Mouse (Mus musculus): Measurements from ENCODE around the gene Rbfox1. TPM values are rescaled to one million over a fixed set of nuclear protein-coding genes. Genes with fewer than 3 reads are reported as not detected.

The Rbfox1 gene
- polyA plus RNA-seq, 1 experiment from 2014 or later: 75.8 TPM

GRCm38 (mm10) chr16:6006996-6007395 lies 121.8 kb downstream of the Rbfox1 start:
- no peak overlapping the region for H3K4me3 ChIP-seq (ENCODE audit: low read depth, low read length)
- H3K4me2 ChIP-seq (ENCODE audit: low read length): no peak overlapping the region
- no peaks in the 10 kb centered on the region for H3K27me3 ChIP-seq (replicated peaks; ENCODE audit: control insufficient read depth, insufficient read depth, low read length)
- H3K4me1 ChIP-seq (ENCODE audit: control insufficient read depth, insufficient read depth, low read length): no peaks in the 10 kb centered on the region
- H3K9ac ChIP-seq (ENCODE audit: low read length): no peak overlapping the region
- H3K9me3 ChIP-seq (replicated peaks; ENCODE audit: control insufficient read depth, low read length): no peaks in the 10 kb centered on the region
- H3K27ac ChIP-seq (ENCODE audit: low read depth, low read length): no peak overlapping the region
- no peak for ATAC-seq
- H3K36me3 ChIP-seq (ENCODE audit: control insufficient read depth, insufficient read depth, low read length): no peaks in the 10 kb centered on the region
- no peak for DNase-seq (ENCODE audit: low spot score)

GRCm38 (mm10) chr16:6012853-6013252 lies 127.7 kb downstream of the Rbfox1 start:
- 84% methylated on average over 3 of the region's 3 CpGs for WGBS
- no peak overlapping the region for H3K27ac ChIP-seq (ENCODE audit: low read depth, low read length)
- DNase-seq (ENCODE audit: low spot score): no peak
- H3K4me2 ChIP-seq (ENCODE audit: low read length): no peak overlapping the region
- H3K9ac ChIP-seq (ENCODE audit: low read length): no peak overlapping the region
- ATAC-seq: no peak
- H3K36me3 ChIP-seq (ENCODE audit: control insufficient read depth, insufficient read depth, low read length): no peaks in the 10 kb centered on the region
- no peak overlapping the region for H3K4me3 ChIP-seq (ENCODE audit: low read depth, low read length)
- H3K27me3 ChIP-seq (replicated peaks; ENCODE audit: control insufficient read depth, insufficient read depth, low read length): no peaks in the 10 kb centered on the region
- no peaks in the 10 kb centered on the region for H3K4me1 ChIP-seq (ENCODE audit: control insufficient read depth, insufficient read depth, low read length)
- H3K9me3 ChIP-seq (replicated peaks; ENCODE audit: control insufficient read depth, low read length): no peaks in the 10 kb centered on the region

- no peak overlapping the region for H3K4me2 ChIP-seq (ENCODE audit: low read length)
- no peak overlapping the region for H3K27ac ChIP-seq (ENCODE audit: low read depth, low read length)
- no peaks in the 10 kb centered on the region for H3K9me3 ChIP-seq (replicated peaks; ENCODE audit: control insufficient read depth, low read length)
- ATAC-seq (peak; percentile 62), DNase-seq (ENCODE audit: low spot score) (peak; percentile 90)
- no peaks in the 10 kb centered on the region for H3K36me3 ChIP-seq (ENCODE audit: control insufficient read depth, insufficient read depth, low read length)
- no peaks in the 10 kb centered on the region for H3K4me1 ChIP-seq (ENCODE audit: control insufficient read depth, insufficient read depth, low read length)
- H3K9ac ChIP-seq (ENCODE audit: low read length): no peak overlapping the region
- no peak overlapping the region for H3K4me3 ChIP-seq (ENCODE audit: low read depth, low read length)
- H3K27me3 ChIP-seq (replicated peaks; ENCODE audit: control insufficient read depth, insufficient read depth, low read length): no peaks in the 10 kb centered on the region
- WGBS: 38% methylated on average over 5 of the region's 5 CpGs
Measured at GRCm38 (mm10) chr16:6018639-6019038, 133.5 kb downstream of the Rbfox1 start.

GRCm38 (mm10) chr16:6019361-6019760 lies 134.2 kb downstream of the Rbfox1 start:
- H3K4me3 ChIP-seq (ENCODE audit: low read depth, low read length): no peak overlapping the region
- ATAC-seq (no peak), DNase-seq (ENCODE audit: low spot score) (no peak)
- H3K27me3 ChIP-seq (replicated peaks; ENCODE audit: control insufficient read depth, insufficient read depth, low read length): no peaks in the 10 kb centered on the region
- H3K9ac ChIP-seq (ENCODE audit: low read length): no peak overlapping the region
- no peak overlapping the region for H3K4me2 ChIP-seq (ENCODE audit: low read length)
- H3K27ac ChIP-seq (ENCODE audit: low read depth, low read length): no peak overlapping the region
- WGBS: 33% methylated on average over 1 of the region's 1 CpGs
- H3K9me3 ChIP-seq (replicated peaks; ENCODE audit: control insufficient read depth, low read length): no peaks in the 10 kb centered on the region
- H3K36me3 ChIP-seq (ENCODE audit: control insufficient read depth, insufficient read depth, low read length): no peaks in the 10 kb centered on the region
- H3K4me1 ChIP-seq (ENCODE audit: control insufficient read depth, insufficient read depth, low read length): no peaks in the 10 kb centered on the region

- no peaks in the 10 kb centered on the region for H3K36me3 ChIP-seq (ENCODE audit: control insufficient read depth, insufficient read depth, low read length)
- H3K27me3 ChIP-seq (replicated peaks; ENCODE audit: control insufficient read depth, insufficient read depth, low read length): no peaks in the 10 kb centered on the region
- no peak overlapping the region for H3K9ac ChIP-seq (ENCODE audit: low read length)
- H3K9me3 ChIP-seq (replicated peaks; ENCODE audit: control insufficient read depth, low read length): no peaks in the 10 kb centered on the region
- WGBS: 97% methylated on average over 1 of the region's 1 CpGs
- ATAC-seq (no peak), DNase-seq (ENCODE audit: low spot score) (no peak)
- no peak overlapping the region for H3K4me3 ChIP-seq (ENCODE audit: low read depth, low read length)
- H3K27ac ChIP-seq (ENCODE audit: low read depth, low read length): no peak overlapping the region
- H3K4me1 ChIP-seq (ENCODE audit: control insufficient read depth, insufficient read depth, low read length): 0 out of 2 replicates have a peak, but pooled peaks cover 2% of the 10 kb centered on the region
- H3K4me2 ChIP-seq (ENCODE audit: low read length): no peak overlapping the region
Measured at GRCm38 (mm10) chr16:6031280-6031679, 146.1 kb downstream of the Rbfox1 start.

- no peak overlapping the region for H3K4me3 ChIP-seq (ENCODE audit: low read depth, low read length)
- DNase-seq (ENCODE audit: low spot score): no peak
- 89% methylated on average over 7 of the region's 7 CpGs for WGBS
- no peaks in the 10 kb centered on the region for H3K36me3 ChIP-seq (ENCODE audit: control insufficient read depth, insufficient read depth, low read length)
- H3K9ac ChIP-seq (ENCODE audit: low read length): no peak overlapping the region
- no peak for ATAC-seq
- H3K9me3 ChIP-seq (replicated peaks; ENCODE audit: control insufficient read depth, low read length): no peaks in the 10 kb centered on the region
- 0 out of 2 replicates have a peak, but pooled peaks cover 2% of the 10 kb centered on the region for H3K4me1 ChIP-seq (ENCODE audit: control insufficient read depth, insufficient read depth, low read length)
- H3K4me2 ChIP-seq (ENCODE audit: low read length): no peak overlapping the region
- no peaks in the 10 kb centered on the region for H3K27me3 ChIP-seq (replicated peaks; ENCODE audit: control insufficient read depth, insufficient read depth, low read length)
- H3K27ac ChIP-seq (ENCODE audit: low read depth, low read length): no peak overlapping the region
Measured at GRCm38 (mm10) chr16:6032563-6032962, 147.4 kb downstream of the Rbfox1 start.

GRCm38 (mm10) chr16:6034876-6035275 lies 149.7 kb downstream of the Rbfox1 start:
- DNase-seq (ENCODE audit: low spot score) (no peak), ATAC-seq (no peak)
- Histone ChIP-seq H3K36me3 (ENCODE audit: control insufficient read depth, insufficient read depth, low read length) (no peaks in the 10 kb centered on the region), H3K4me2 (ENCODE audit: low read length) (no peak overlapping the region), H3K9ac (ENCODE audit: low read length) (no peak overlapping the region), H3K27me3 (replicated peaks; ENCODE audit: control insufficient read depth, insufficient read depth, low read length) (no peaks in the 10 kb centered on the region), H3K27ac (ENCODE audit: low read depth, low read length) (no peak overlapping the region), H3K4me3 (ENCODE audit: low read depth, low read length) (no peak overlapping the region), H3K4me1 (ENCODE audit: control insufficient read depth, insufficient read depth, low read length) (0 out of 2 replicates have a peak, but pooled peaks cover 2% of the 10 kb centered on the region), H3K9me3 (replicated peaks; ENCODE audit: control insufficient read depth, low read length) (no peaks in the 10 kb centered on the region)
- WGBS: 87% methylated on average over 3 of the region's 3 CpGs

- Histone ChIP-seq H3K27me3 (replicated peaks; ENCODE audit: control insufficient read depth, insufficient read depth, low read length) (no peaks in the 10 kb centered on the region), H3K9ac (ENCODE audit: low read length) (no peak overlapping the region), H3K4me1 (ENCODE audit: control insufficient read depth, insufficient read depth, low read length) (no peaks in the 10 kb centered on the region), H3K36me3 (ENCODE audit: control insufficient read depth, insufficient read depth, low read length) (no peaks in the 10 kb centered on the region), H3K27ac (ENCODE audit: low read depth, low read length) (no peak overlapping the region), H3K4me3 (ENCODE audit: low read depth, low read length) (no peak overlapping the region), H3K4me2 (ENCODE audit: low read length) (no peak overlapping the region), H3K9me3 (replicated peaks; ENCODE audit: control insufficient read depth, low read length) (no peaks in the 10 kb centered on the region)
- WGBS: 45% methylated on average over 7 of the region's 7 CpGs
- peak; percentile 52 for DNase-seq (ENCODE audit: low spot score)
- ATAC-seq: no peak
Measured at GRCm38 (mm10) chr16:6037009-6037408, 151.9 kb downstream of the Rbfox1 start.

- peak; percentile 71 for DNase-seq (ENCODE audit: low spot score)
- Histone ChIP-seq H3K27me3 (replicated peaks; ENCODE audit: control insufficient read depth, insufficient read depth, low read length) (no peaks in the 10 kb centered on the region), H3K27ac (ENCODE audit: low read depth, low read length) (peak overlapping the region; percentile 52; the same call in 1 of the 2 replicates), H3K4me2 (ENCODE audit: low read length) (no peak overlapping the region), H3K9me3 (replicated peaks; ENCODE audit: control insufficient read depth, low read length) (no peaks in the 10 kb centered on the region), H3K9ac (ENCODE audit: low read length) (no peak overlapping the region), H3K4me3 (ENCODE audit: low read depth, low read length) (no peak overlapping the region), H3K36me3 (ENCODE audit: control insufficient read depth, insufficient read depth, low read length) (no peaks in the 10 kb centered on the region), H3K4me1 (ENCODE audit: control insufficient read depth, insufficient read depth, low read length) (no peaks in the 10 kb centered on the region)
- WGBS: 63% methylated on average over 3 of the region's 3 CpGs
- ATAC-seq: peak; percentile 60; the same call in 1 of the 2 replicates
Measured at GRCm38 (mm10) chr16:6042766-6043165, 157.6 kb downstream of the Rbfox1 start.
